Mouse (Mus musculus): ENCODE data around the gene Kpnb1.
A peak's percentile ranks its signal among the peaks of the same experiment; 100 is the strongest.
"Not testable (repeated sequence)": the region's sequence is repeated elsewhere in the genome, so short reads cannot be mapped to it uniquely, and the experiment has no call there.

Kpnb1 gene

GRCm38 (mm10) chr11:97190992-97191391, 3.3 kb upstream of the Kpnb1 start:
- Histone ChIP-seq H3K4me1 (replicated peaks; ENCODE audit: low read depth, low read length) (peaks cover 61% of the 10 kb centered on the region), H3K9me3 (ENCODE audit: low read length) (no peaks in the 10 kb centered on the region), H3K4me3 (replicated peaks; ENCODE audit: low read length) (0 out of 2 replicates have a peak overlapping the region, but pooled peaks have one; percentile 5), H3K27me3 (ENCODE audit: insufficient read depth, low read length) (no peaks in the 10 kb centered on the region), H3K36me3 (ENCODE audit: insufficient read depth, low read length) (peaks cover 12% of the 10 kb centered on the region)
- TF ChIP-seq CTCF (conservative IDR thresholded peaks at IDR 0.05; ENCODE audit: low read length) (no peak), NANOG (IDR thresholded peaks at IDR 0.05; ENCODE audit: borderline replicate concordance, low read length) (no peak), POU5F1 (IDR thresholded peaks at IDR 0.05; ENCODE audit: borderline replicate concordance, low read length) (no peak)

- H3K27me3 ChIP-seq (ENCODE audit: insufficient read depth, low read length); H3K9me3 ChIP-seq (ENCODE audit: low read length): not testable (repeated sequence)
- peaks cover 67% of the 10 kb centered on the region for H3K4me1 ChIP-seq (replicated peaks; ENCODE audit: low read depth, low read length)
- peak overlapping the region; percentile 88 for H3K4me3 ChIP-seq (replicated peaks; ENCODE audit: low read length)
- H3K36me3 ChIP-seq (ENCODE audit: insufficient read depth, low read length), result peaks cover 25% of the 10 kb centered on the region
Observed at GRCm38 (mm10) chr11:97189645-97190044, 2.0 kb upstream of the Kpnb1 start.

- Histone ChIP-seq H3K36me3 (ENCODE audit: insufficient read depth, low read length) (peaks cover 29% of the 10 kb centered on the region), H3K27me3 (ENCODE audit: insufficient read depth, low read length) (no peaks in the 10 kb centered on the region), H3K9me3 (ENCODE audit: low read length) (no peaks in the 10 kb centered on the region), H3K4me3 (replicated peaks; ENCODE audit: low read length) (peak overlapping the region; percentile 88), H3K4me1 (replicated peaks; ENCODE audit: low read depth, low read length) (peaks cover 67% of the 10 kb centered on the region)
- TF ChIP-seq POU5F1 (IDR thresholded peaks at IDR 0.05; ENCODE audit: borderline replicate concordance, low read length), result no peak
- TF ChIP-seq NANOG (IDR thresholded peaks at IDR 0.05; ENCODE audit: borderline replicate concordance, low read length), result peak; percentile 45; the same call in 1 of the 2 replicates
Observed at GRCm38 (mm10) chr11:97189231-97189630, 1.6 kb upstream of the Kpnb1 start.

- Histone ChIP-seq H3K36me3 (ENCODE audit: insufficient read depth, low read length) (peaks cover 36% of the 10 kb centered on the region), H3K4me1 (replicated peaks; ENCODE audit: low read depth, low read length) (peaks cover 71% of the 10 kb centered on the region)
Observed at GRCm38 (mm10) chr11:97188643-97188955, 918 bp upstream of the Kpnb1 start.

GRCm38 (mm10) chr11:97186947-97187763, 526 bp downstream of the Kpnb1 start:
- Histone ChIP-seq H3K4me3 (replicated peaks; ENCODE audit: low read length) (peak overlapping the region; percentile 96), H3K27me3 (ENCODE audit: insufficient read depth, low read length) (no peaks in the 10 kb centered on the region), H3K36me3 (ENCODE audit: insufficient read depth, low read length) (peaks cover 50% of the 10 kb centered on the region), H3K9me3 (ENCODE audit: low read length) (no peaks in the 10 kb centered on the region), H3K4me1 (replicated peaks; ENCODE audit: low read depth, low read length) (peaks cover 75% of the 10 kb centered on the region)
- no peak for TF ChIP-seq POU5F1 (IDR thresholded peaks at IDR 0.05; ENCODE audit: borderline replicate concordance, low read length)

More at GRCm38 (mm10) chr11:97188643-97188955, 918 bp upstream of the Kpnb1 start:
- Histone ChIP-seq H3K4me3 (replicated peaks; ENCODE audit: low read length) (peak overlapping the region; percentile 88), H3K27me3 (ENCODE audit: insufficient read depth, low read length) (no peaks in the 10 kb centered on the region), H3K9me3 (ENCODE audit: low read length) (no peaks in the 10 kb centered on the region)
- TF ChIP-seq CTCF (conservative IDR thresholded peaks at IDR 0.05; ENCODE audit: low read length) (no peak), NANOG (IDR thresholded peaks at IDR 0.05; ENCODE audit: borderline replicate concordance, low read length) (no peak), POU5F1 (IDR thresholded peaks at IDR 0.05; ENCODE audit: borderline replicate concordance, low read length) (no peak)

- TF ChIP-seq POU5F1 (IDR thresholded peaks at IDR 0.05; ENCODE audit: borderline replicate concordance, low read length) (no peak), NANOG (IDR thresholded peaks at IDR 0.05; ENCODE audit: borderline replicate concordance, low read length) (no peak), CTCF (conservative IDR thresholded peaks at IDR 0.05; ENCODE audit: low read length) (no peak)
- H3K9me3 ChIP-seq (ENCODE audit: low read length), result no peaks in the 10 kb centered on the region
Observed at GRCm38 (mm10) chr11:97185704-97186614, 1.7 kb downstream of the Kpnb1 start.

GRCm38 (mm10) chr11:97184875-97185274, 2.8 kb downstream of the Kpnb1 start:
- no peak for TF ChIP-seq NANOG (IDR thresholded peaks at IDR 0.05; ENCODE audit: borderline replicate concordance, low read length)
- no peak for TF ChIP-seq CTCF (conservative IDR thresholded peaks at IDR 0.05; ENCODE audit: low read length)
- TF ChIP-seq POU5F1 (IDR thresholded peaks at IDR 0.05; ENCODE audit: borderline replicate concordance, low read length), result no peak
- H3K4me1 ChIP-seq (replicated peaks; ENCODE audit: low read depth, low read length), result peaks cover 76% of the 10 kb centered on the region
- no peaks in the 10 kb centered on the region for H3K27me3 ChIP-seq (ENCODE audit: insufficient read depth, low read length)

More at GRCm38 (mm10) chr11:97185704-97186614, 1.7 kb downstream of the Kpnb1 start:
- Histone ChIP-seq H3K27me3 (ENCODE audit: insufficient read depth, low read length) (no peaks in the 10 kb centered on the region), H3K4me3 (replicated peaks; ENCODE audit: low read length) (peak overlapping the region; percentile 96), H3K4me1 (replicated peaks; ENCODE audit: low read depth, low read length) (peaks cover 75% of the 10 kb centered on the region), H3K36me3 (ENCODE audit: insufficient read depth, low read length) (peaks cover 62% of the 10 kb centered on the region)

GRCm38 (mm10) chr11:97182446-97182845, 5.2 kb downstream of the Kpnb1 start:
- Histone ChIP-seq H3K27me3 (ENCODE audit: insufficient read depth, low read length) (no peaks in the 10 kb centered on the region), H3K4me1 (replicated peaks; ENCODE audit: low read depth, low read length) (peaks cover 87% of the 10 kb centered on the region), H3K36me3 (ENCODE audit: insufficient read depth, low read length) (peaks cover 93% of the 10 kb centered on the region), H3K4me3 (replicated peaks; ENCODE audit: low read length) (no peak overlapping the region), H3K9me3 (ENCODE audit: low read length) (no peaks in the 10 kb centered on the region)
- no peak for TF ChIP-seq CTCF (conservative IDR thresholded peaks at IDR 0.05; ENCODE audit: low read length)
- no peak for TF ChIP-seq NANOG (IDR thresholded peaks at IDR 0.05; ENCODE audit: borderline replicate concordance, low read length)
- no peak for TF ChIP-seq POU5F1 (IDR thresholded peaks at IDR 0.05; ENCODE audit: borderline replicate concordance, low read length)

More at GRCm38 (mm10) chr11:97184875-97185274, 2.8 kb downstream of the Kpnb1 start:
- Histone ChIP-seq H3K9me3 (ENCODE audit: low read length) (no peaks in the 10 kb centered on the region), H3K4me3 (replicated peaks; ENCODE audit: low read length) (peak overlapping the region; percentile 96), H3K36me3 (ENCODE audit: insufficient read depth, low read length) (peaks cover 69% of the 10 kb centered on the region)

Measured in E14TG2a.4 (cell line).